Mouse (Mus musculus) spleen, adult 12 weeks (tissue): ENCODE measurements around the gene Ptgs1.

Source experiments
- DNase-seq: peaks from one replicate; pipeline ENCODE4 v3.0.0; 2022; ENCODE audit warnings: low spot score

Ptgs1 gene

GRCm38 (mm10) chr2:36215203-36215739, 15.0 kb upstream of the Ptgs1 start:
- DNase-seq = no peak

GRCm38 (mm10) chr2:36216546-36216945, 13.7 kb upstream of the Ptgs1 start:
- DNase-seq = no peak

- DNase-seq = no peak
These were observed 13.2 kb upstream of the Ptgs1 start for GRCm38 (mm10) chr2:36216953-36217573.

GRCm38 (mm10) chr2:36217692-36218233, 12.5 kb upstream of the Ptgs1 start:
- no peak for DNase-seq

GRCm38 (mm10) chr2:36220106-36220505, 10.1 kb upstream of the Ptgs1 start:
- no peak for DNase-seq

GRCm38 (mm10) chr2:36220891-36221290, 9.3 kb upstream of the Ptgs1 start:
- DNase-seq = no peak

GRCm38 (mm10) chr2:36222168-36222848, 7.9 kb upstream of the Ptgs1 start:
- no peak for DNase-seq

GRCm38 (mm10) chr2:36223436-36223835, 6.8 kb upstream of the Ptgs1 start:
- no peak for DNase-seq

GRCm38 (mm10) chr2:36224153-36224552, 6.1 kb upstream of the Ptgs1 start:
- no peak for DNase-seq

GRCm38 (mm10) chr2:36224599-36224998, 5.6 kb upstream of the Ptgs1 start:
- no peak for DNase-seq

GRCm38 (mm10) chr2:36230967-36231366, 741 bp downstream of the Ptgs1 start:
- no peak for DNase-seq

GRCm38 (mm10) chr2:36234526-36235368, 4.5 kb downstream of the Ptgs1 start:
- no peak for DNase-seq

GRCm38 (mm10) chr2:36235917-36236316, 5.7 kb downstream of the Ptgs1 start:
- no peak for DNase-seq

- no peak for DNase-seq
These were observed 6.7 kb downstream of the Ptgs1 start for GRCm38 (mm10) chr2:36236889-36237288.

- DNase-seq = no peak
These were observed 7.3 kb downstream of the Ptgs1 start for GRCm38 (mm10) chr2:36237557-36237956.

GRCm38 (mm10) chr2:36238467-36238866, 8.2 kb downstream of the Ptgs1 start:
- DNase-seq = no peak

GRCm38 (mm10) chr2:36238951-36239350, 8.7 kb downstream of the Ptgs1 start:
- no peak for DNase-seq

GRCm38 (mm10) chr2:36242514-36242913, 12.3 kb downstream of the Ptgs1 start:
- DNase-seq = no peak

GRCm38 (mm10) chr2:36243296-36243891, 13.2 kb downstream of the Ptgs1 start:
- DNase-seq = no peak

- no peak for DNase-seq
These were observed 13.7 kb downstream of the Ptgs1 start for GRCm38 (mm10) chr2:36243892-36244309.

GRCm38 (mm10) chr2:36244705-36245104, 14.5 kb downstream of the Ptgs1 start:
- DNase-seq = no peak

GRCm38 (mm10) chr2:36247964-36248363, 17.7 kb downstream of the Ptgs1 start:
- no peak for DNase-seq
